Mouse (Mus musculus): ENCODE data around the gene Adgre1. TPM values are rescaled to one million over a fixed set of nuclear protein-coding genes. Genes with fewer than 3 reads are reported as not detected.
"Not testable (repeated sequence)": the region's sequence is repeated elsewhere in the genome, so short reads cannot be mapped to it uniquely, and the experiment has no call there.

The Adgre1 gene
- polyA plus RNA-seq (2015; fragmentation: Nextera tagmentation; extraction: Ambion mirVana): 5.2 and 6.6 TPM in 2 replicates

- Histone ChIP-seq H3K4me2 (ENCODE audit: low read depth, low read length) (no peak within 1 kb of the TSS), H3K36me3 (ENCODE audit: control insufficient read depth, insufficient read depth, low read length) (no peaks in the 10 kb centered on the region), H3K4me1 (replicated peaks; ENCODE audit: control insufficient read depth, insufficient read depth, low read length) (no peaks in the 10 kb centered on the region), H3K27ac (ENCODE audit: low read length) (no peak within 1 kb of the TSS), H3K27me3 (ENCODE audit: control insufficient read depth, insufficient read depth, low read depth, low read length) (no peaks in the 10 kb centered on the region), H3K9ac (ENCODE audit: low read length) (no peak within 1 kb of the TSS), H3K9me3 (ENCODE audit: control insufficient read depth, low read length) (no peaks in the 10 kb centered on the region), H3K4me3 (ENCODE audit: low read length) (no peak within 1 kb of the TSS)
- 31% methylated on average over 1 of the region's 1 CpGs for WGBS
- no peak for ATAC-seq (ENCODE audit: low read depth)
Measured at GRCm38 (mm10) chr17:57358441-57358840, at the start of gene Adgre1. TSS of gene Adgre1 (plus strand) at chr17:57358691.

GRCm38 (mm10) chr17:57311801-57312200 lies 46.7 kb upstream of the Adgre1 start:
- 35% methylated on average over 13 of the region's 13 CpGs for WGBS
- H3K4me2 ChIP-seq (ENCODE audit: low read depth, low read length): no peak overlapping the region
- no peaks in the 10 kb centered on the region for H3K36me3 ChIP-seq (ENCODE audit: control insufficient read depth, insufficient read depth, low read length)
- no peak overlapping the region for H3K9ac ChIP-seq (ENCODE audit: low read length)
- H3K9me3 ChIP-seq (ENCODE audit: control insufficient read depth, low read length): no peaks in the 10 kb centered on the region
- ATAC-seq (ENCODE audit: low read depth): no peak
- no peak overlapping the region for H3K4me3 ChIP-seq (ENCODE audit: low read length)
- H3K4me1 ChIP-seq (replicated peaks; ENCODE audit: control insufficient read depth, insufficient read depth, low read length): no peaks in the 10 kb centered on the region
- no peaks in the 10 kb centered on the region for H3K27me3 ChIP-seq (ENCODE audit: control insufficient read depth, insufficient read depth, low read depth, low read length)
- no peak overlapping the region for H3K27ac ChIP-seq (ENCODE audit: low read length)

- WGBS: 39% methylated on average over 8 of the region's 8 CpGs
- H3K36me3 ChIP-seq (ENCODE audit: control insufficient read depth, insufficient read depth, low read length): no peaks in the 10 kb centered on the region
- peaks cover 3% of the 10 kb centered on the region; the same call in 1 of the 2 replicates for H3K4me1 ChIP-seq (replicated peaks; ENCODE audit: control insufficient read depth, insufficient read depth, low read length)
- ATAC-seq (ENCODE audit: low read depth): no peak
- no peaks in the 10 kb centered on the region for H3K27me3 ChIP-seq (ENCODE audit: control insufficient read depth, insufficient read depth, low read depth, low read length)
- H3K4me3 ChIP-seq (ENCODE audit: low read length): no peak overlapping the region
- H3K9me3 ChIP-seq (ENCODE audit: control insufficient read depth, low read length): no peaks in the 10 kb centered on the region
- H3K9ac ChIP-seq (ENCODE audit: low read length): no peak overlapping the region
- H3K4me2 ChIP-seq (ENCODE audit: low read depth, low read length): no peak overlapping the region
- no peak overlapping the region for H3K27ac ChIP-seq (ENCODE audit: low read length)
Measured at GRCm38 (mm10) chr17:57327615-57328014, 30.9 kb upstream of the Adgre1 start.

- H3K4me3 ChIP-seq (ENCODE audit: low read length): no peak overlapping the region
- H3K9ac ChIP-seq (ENCODE audit: low read length): no peak overlapping the region
- WGBS: 25% methylated on average over 6 of the region's 6 CpGs
- no peaks in the 10 kb centered on the region for H3K9me3 ChIP-seq (ENCODE audit: control insufficient read depth, low read length)
- H3K27ac ChIP-seq (ENCODE audit: low read length): no peak overlapping the region
- H3K27me3 ChIP-seq (ENCODE audit: control insufficient read depth, insufficient read depth, low read depth, low read length): no peaks in the 10 kb centered on the region
- ATAC-seq (ENCODE audit: low read depth): 0 out of 2 replicates have a peak, but pooled peaks have one; percentile 10
- no peak overlapping the region for H3K4me2 ChIP-seq (ENCODE audit: low read depth, low read length)
- H3K36me3 ChIP-seq (ENCODE audit: control insufficient read depth, insufficient read depth, low read length): no peaks in the 10 kb centered on the region
- peaks cover 3% of the 10 kb centered on the region; the same call in 1 of the 2 replicates for H3K4me1 ChIP-seq (replicated peaks; ENCODE audit: control insufficient read depth, insufficient read depth, low read length)
Measured at GRCm38 (mm10) chr17:57328944-57329343, 29.5 kb upstream of the Adgre1 start.

- 86% methylated on average over 8 of the region's 8 CpGs for WGBS
- Histone ChIP-seq H3K4me2 (ENCODE audit: low read depth, low read length) (no peak overlapping the region), H3K36me3 (ENCODE audit: control insufficient read depth, insufficient read depth, low read length) (no peaks in the 10 kb centered on the region), H3K9ac (ENCODE audit: low read length) (no peak overlapping the region), H3K27me3 (ENCODE audit: control insufficient read depth, insufficient read depth, low read depth, low read length) (no peaks in the 10 kb centered on the region), H3K4me1 (replicated peaks; ENCODE audit: control insufficient read depth, insufficient read depth, low read length) (peaks cover 3% of the 10 kb centered on the region; the same call in 1 of the 2 replicates), H3K27ac (ENCODE audit: low read length) (no peak overlapping the region), H3K9me3 (ENCODE audit: control insufficient read depth, low read length) (no peaks in the 10 kb centered on the region), H3K4me3 (ENCODE audit: low read length) (no peak overlapping the region)
- no peak for ATAC-seq (ENCODE audit: low read depth)
Measured at GRCm38 (mm10) chr17:57330993-57331392, 27.5 kb upstream of the Adgre1 start.

GRCm38 (mm10) chr17:57332241-57332640 lies 26.2 kb upstream of the Adgre1 start:
- no peak for ATAC-seq (ENCODE audit: low read depth)
- Histone ChIP-seq H3K9ac (ENCODE audit: low read length) (no peak overlapping the region), H3K36me3 (ENCODE audit: control insufficient read depth, insufficient read depth, low read length) (no peaks in the 10 kb centered on the region), H3K27ac (ENCODE audit: low read length) (no peak overlapping the region), H3K4me2 (ENCODE audit: low read depth, low read length) (no peak overlapping the region), H3K4me3 (ENCODE audit: low read length) (no peak overlapping the region), H3K27me3 (ENCODE audit: control insufficient read depth, insufficient read depth, low read depth, low read length) (no peaks in the 10 kb centered on the region), H3K4me1 (replicated peaks; ENCODE audit: control insufficient read depth, insufficient read depth, low read length) (peaks cover 3% of the 10 kb centered on the region; the same call in 1 of the 2 replicates), H3K9me3 (ENCODE audit: control insufficient read depth, low read length) (no peaks in the 10 kb centered on the region)
- WGBS: 76% methylated on average over 4 of the region's 4 CpGs

GRCm38 (mm10) chr17:57334001-57334760 lies 24.3 kb upstream of the Adgre1 start:
- Histone ChIP-seq H3K36me3 (ENCODE audit: control insufficient read depth, insufficient read depth, low read length) (no peaks in the 10 kb centered on the region), H3K27me3 (ENCODE audit: control insufficient read depth, insufficient read depth, low read depth, low read length) (no peaks in the 10 kb centered on the region), H3K4me2 (ENCODE audit: low read depth, low read length) (no peak overlapping the region), H3K4me1 (replicated peaks; ENCODE audit: control insufficient read depth, insufficient read depth, low read length) (no peaks in the 10 kb centered on the region), H3K4me3 (ENCODE audit: low read length) (no peak overlapping the region), H3K9me3 (ENCODE audit: control insufficient read depth, low read length) (no peaks in the 10 kb centered on the region), H3K27ac (ENCODE audit: low read length) (no peak overlapping the region), H3K9ac (ENCODE audit: low read length) (no peak overlapping the region)
- no peak for ATAC-seq (ENCODE audit: low read depth)
- 60% methylated on average over 9 of the region's 9 CpGs for WGBS

GRCm38 (mm10) chr17:57334761-57335150 lies 23.7 kb upstream of the Adgre1 start:
- 5% methylated on average over 16 of the region's 16 CpGs for WGBS
- Histone ChIP-seq H3K4me2 (ENCODE audit: low read depth, low read length) (no peak overlapping the region), H3K4me1 (replicated peaks; ENCODE audit: control insufficient read depth, insufficient read depth, low read length) (no peaks in the 10 kb centered on the region), H3K4me3 (ENCODE audit: low read length) (no peak overlapping the region), H3K9ac (ENCODE audit: low read length) (no peak overlapping the region), H3K9me3 (ENCODE audit: control insufficient read depth, low read length) (no peaks in the 10 kb centered on the region), H3K27ac (ENCODE audit: low read length) (no peak overlapping the region), H3K27me3 (ENCODE audit: control insufficient read depth, insufficient read depth, low read depth, low read length) (no peaks in the 10 kb centered on the region), H3K36me3 (ENCODE audit: control insufficient read depth, insufficient read depth, low read length) (no peaks in the 10 kb centered on the region)
- ATAC-seq (ENCODE audit: low read depth): peak; percentile 39

GRCm38 (mm10) chr17:57335194-57335593 lies 23.3 kb upstream of the Adgre1 start:
- not testable (repeated sequence) for H3K27ac ChIP-seq (ENCODE audit: low read length); H3K4me3 ChIP-seq (ENCODE audit: low read length); H3K9me3 ChIP-seq (ENCODE audit: control insufficient read depth, low read length); H3K27me3 ChIP-seq (ENCODE audit: control insufficient read depth, insufficient read depth, low read depth, low read length); ATAC-seq (ENCODE audit: low read depth); H3K9ac ChIP-seq (ENCODE audit: low read length); H3K36me3 ChIP-seq (ENCODE audit: control insufficient read depth, insufficient read depth, low read length); H3K4me2 ChIP-seq (ENCODE audit: low read depth, low read length); H3K4me1 ChIP-seq (replicated peaks; ENCODE audit: control insufficient read depth, insufficient read depth, low read length)
- WGBS: 65% methylated on average over 9 of the region's 9 CpGs
